Mouse (Mus musculus): Measurements from ENCODE around the gene Tenm4. TPM values are rescaled to one million over a fixed set of nuclear protein-coding genes. Genes with fewer than 3 reads are reported as not detected.

The Tenm4 gene
- polyA plus RNA-seq, 1 experiment from 2014 or later, result 31.3 TPM

DNA sequence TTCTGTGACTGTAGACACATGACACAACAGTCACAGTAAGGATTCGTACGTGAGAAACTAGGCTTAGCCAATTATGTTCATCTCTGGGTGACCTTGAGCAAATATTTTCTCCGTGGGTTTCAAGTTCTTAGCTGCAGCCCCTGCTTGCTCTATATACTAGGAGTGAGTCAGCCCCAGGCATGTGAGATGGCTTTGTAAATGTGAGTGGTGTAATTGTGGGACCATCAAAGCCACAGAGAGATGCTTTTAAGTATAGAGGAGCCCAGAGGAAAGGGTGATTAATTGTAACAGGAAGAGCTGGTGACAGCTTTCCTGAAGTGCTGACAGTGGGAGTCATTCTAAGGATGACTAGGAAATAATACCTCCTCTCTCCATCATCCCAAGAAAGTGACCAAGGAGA lies 662.0 kb downstream of the Tenm4 start:
- ATAC-seq (ENCODE audit: low read depth) (no peak), DNase-seq (ENCODE audit: low spot score) (peak; percentile 13)
- H3K4me1 ChIP-seq (ENCODE audit: control insufficient read depth, insufficient read depth, low read length), result peaks cover 18% of the 10 kb centered on the region; the same call in 1 of the 2 replicates
- no peak overlapping the region for H3K4me2 ChIP-seq (ENCODE audit: low read depth, low read length)
- H3K9me3 ChIP-seq (ENCODE audit: control insufficient read depth, low read length), result no peaks in the 10 kb centered on the region
- 54% methylated on average over 3 of the region's 3 CpGs for WGBS
- H3K9ac ChIP-seq (ENCODE audit: low read depth, low read length), result no peak overlapping the region
- H3K36me3 ChIP-seq (ENCODE audit: control insufficient read depth, insufficient read depth, low read length), result peaks cover 14% of the 10 kb centered on the region
- no peaks in the 10 kb centered on the region for H3K27me3 ChIP-seq (replicated peaks; ENCODE audit: control insufficient read depth, insufficient read depth, low read length)
- H3K4me3 ChIP-seq (ENCODE audit: low read depth, low read length), result no peak overlapping the region
- H3K27ac ChIP-seq (replicated peaks; ENCODE audit: low read depth, low read length), result no peak overlapping the region

DNA sequence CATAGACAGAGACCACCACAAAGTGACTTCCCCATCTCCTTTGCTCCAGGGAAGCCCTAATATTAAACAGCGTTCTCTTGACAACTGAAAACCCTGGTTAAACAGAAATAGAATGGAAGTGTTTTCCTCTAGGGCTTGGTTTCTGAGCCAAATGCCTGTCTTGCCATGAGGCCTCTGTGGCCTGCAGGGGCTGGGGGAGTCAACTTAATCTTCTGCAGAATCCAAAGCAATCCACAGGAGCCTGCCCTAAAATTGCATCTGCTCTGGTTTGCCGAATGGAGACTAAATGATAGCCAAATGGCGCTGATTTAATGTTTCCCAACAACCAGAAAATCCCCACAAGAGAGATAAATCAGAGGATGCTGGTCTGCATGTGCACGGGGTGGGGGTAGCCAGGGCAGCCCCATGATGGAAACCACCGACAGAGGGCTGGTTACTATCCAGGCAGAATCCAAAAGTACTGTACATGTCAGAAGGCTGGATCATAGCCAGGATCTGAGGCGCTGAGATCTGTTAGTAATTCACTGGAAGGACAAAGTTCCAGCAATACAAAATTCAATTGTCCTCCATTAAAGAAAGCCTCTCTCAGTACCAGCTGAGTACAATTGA lies 663.7 kb downstream of the Tenm4 start:
- H3K4me2 ChIP-seq (ENCODE audit: low read depth, low read length), result no peak overlapping the region
- peaks cover 18% of the 10 kb centered on the region; the same call in 1 of the 2 replicates for H3K4me1 ChIP-seq (ENCODE audit: control insufficient read depth, insufficient read depth, low read length)
- no peak overlapping the region for H3K9ac ChIP-seq (ENCODE audit: low read depth, low read length)
- peak overlapping the region; percentile 46 for H3K27ac ChIP-seq (replicated peaks; ENCODE audit: low read depth, low read length)
- no peaks in the 10 kb centered on the region for H3K27me3 ChIP-seq (replicated peaks; ENCODE audit: control insufficient read depth, insufficient read depth, low read length)
- DNase-seq (ENCODE audit: low spot score), result peak; percentile 94
- H3K9me3 ChIP-seq (ENCODE audit: control insufficient read depth, low read length), result no peaks in the 10 kb centered on the region
- H3K4me3 ChIP-seq (ENCODE audit: low read depth, low read length), result no peak overlapping the region
- peaks cover 25% of the 10 kb centered on the region for H3K36me3 ChIP-seq (ENCODE audit: control insufficient read depth, insufficient read depth, low read length)
- ATAC-seq (ENCODE audit: low read depth), result peak; percentile 82
- 25% methylated on average over 6 of the region's 6 CpGs for WGBS

DNA sequence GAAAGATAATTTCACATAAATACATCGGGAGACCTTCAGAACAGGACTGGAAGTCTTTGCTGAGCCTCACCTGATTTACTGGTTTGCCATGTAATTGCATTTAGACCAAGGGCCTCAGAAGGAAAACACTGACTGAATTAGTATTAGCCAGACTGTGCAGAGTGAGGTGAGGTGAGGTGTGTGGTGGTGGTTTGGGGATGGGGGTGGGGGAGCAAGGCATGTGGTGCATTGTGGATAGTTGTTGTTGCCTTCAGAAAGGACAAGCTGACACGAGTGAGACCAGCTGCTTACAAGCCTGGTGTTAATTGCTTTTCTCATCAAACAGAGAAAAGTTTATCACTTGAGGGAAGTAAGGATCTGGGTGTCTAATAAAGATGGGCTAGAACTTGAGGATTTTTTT lies 664.3 kb downstream of the Tenm4 start:
- peak overlapping the region; percentile 46; the same call in 1 of the 2 replicates for H3K27ac ChIP-seq (replicated peaks; ENCODE audit: low read depth, low read length)
- no peak overlapping the region for H3K4me3 ChIP-seq (ENCODE audit: low read depth, low read length)
- no peaks in the 10 kb centered on the region for H3K9me3 ChIP-seq (ENCODE audit: control insufficient read depth, low read length)
- H3K27me3 ChIP-seq (replicated peaks; ENCODE audit: control insufficient read depth, insufficient read depth, low read length), result no peaks in the 10 kb centered on the region
- H3K4me2 ChIP-seq (ENCODE audit: low read depth, low read length), result no peak overlapping the region
- peak; percentile 31 for ATAC-seq (ENCODE audit: low read depth)
- 24% methylated on average over 2 of the region's 2 CpGs for WGBS
- peaks cover 25% of the 10 kb centered on the region for H3K36me3 ChIP-seq (ENCODE audit: control insufficient read depth, insufficient read depth, low read length)
- peaks cover 18% of the 10 kb centered on the region; the same call in 1 of the 2 replicates for H3K4me1 ChIP-seq (ENCODE audit: control insufficient read depth, insufficient read depth, low read length)
- no peak overlapping the region for H3K9ac ChIP-seq (ENCODE audit: low read depth, low read length)
- no peak for DNase-seq (ENCODE audit: low spot score)

DNA sequence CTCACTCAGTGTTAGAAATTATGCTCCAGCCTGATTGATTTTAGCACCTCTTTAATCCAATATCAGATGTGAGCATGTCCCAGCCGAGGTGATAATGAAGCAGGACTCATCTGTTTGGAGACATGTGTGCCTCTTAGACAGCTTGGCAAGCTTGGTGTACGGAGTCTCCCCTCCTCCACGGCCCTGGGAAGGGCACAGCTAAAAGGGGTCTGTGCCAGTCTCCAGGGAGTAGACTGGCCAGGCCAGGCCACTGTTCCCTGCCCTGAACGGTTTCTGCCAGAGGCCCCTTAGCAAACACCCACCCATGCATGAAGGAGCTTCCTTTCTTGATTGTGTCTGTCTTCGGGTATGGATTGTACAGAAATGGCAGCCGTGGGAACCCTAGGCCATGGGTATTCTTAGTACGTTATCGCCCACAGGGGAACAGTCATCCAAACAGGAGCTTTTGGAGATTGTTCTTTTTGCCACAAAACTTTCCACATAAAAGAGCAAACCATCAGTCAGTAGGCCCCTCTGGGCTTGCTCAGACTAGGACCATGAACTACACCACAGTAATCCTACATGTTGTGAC lies 667.3 kb downstream of the Tenm4 start:
- no peaks in the 10 kb centered on the region for H3K27me3 ChIP-seq (replicated peaks; ENCODE audit: control insufficient read depth, insufficient read depth, low read length)
- 80% methylated on average over 8 of the region's 8 CpGs for WGBS
- H3K36me3 ChIP-seq (ENCODE audit: control insufficient read depth, insufficient read depth, low read length), result peaks cover 29% of the 10 kb centered on the region
- no peak overlapping the region for H3K4me3 ChIP-seq (ENCODE audit: low read depth, low read length)
- no peak overlapping the region for H3K4me2 ChIP-seq (ENCODE audit: low read depth, low read length)
- H3K4me1 ChIP-seq (ENCODE audit: control insufficient read depth, insufficient read depth, low read length), result peaks cover 5% of the 10 kb centered on the region; the same call in 1 of the 2 replicates
- H3K9me3 ChIP-seq (ENCODE audit: control insufficient read depth, low read length), result no peaks in the 10 kb centered on the region
- ATAC-seq (ENCODE audit: low read depth), result no peak
- H3K27ac ChIP-seq (replicated peaks; ENCODE audit: low read depth, low read length), result no peak overlapping the region
- H3K9ac ChIP-seq (ENCODE audit: low read depth, low read length), result no peak overlapping the region
- DNase-seq (ENCODE audit: low spot score), result no peak

DNA sequence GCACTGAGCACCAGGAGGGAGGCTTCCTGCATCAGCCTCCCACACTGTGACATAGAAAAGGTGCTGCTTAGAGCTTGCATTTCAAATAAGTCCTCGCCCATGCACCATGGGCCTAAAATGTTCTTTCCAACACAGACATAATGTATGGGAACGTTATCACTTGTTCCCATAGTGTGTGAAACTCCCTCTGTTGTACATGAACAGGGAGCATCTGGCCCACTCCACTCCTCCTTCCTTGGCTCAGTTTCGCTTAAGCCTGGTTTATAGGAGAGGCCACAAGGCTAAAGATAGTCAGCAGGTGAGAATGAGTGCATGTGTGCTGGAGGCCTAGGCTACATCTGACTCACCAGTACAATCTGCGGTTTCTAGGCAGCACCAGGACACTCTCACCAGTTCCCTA lies 667.9 kb downstream of the Tenm4 start:
- Histone ChIP-seq H3K36me3 (ENCODE audit: control insufficient read depth, insufficient read depth, low read length) (peaks cover 29% of the 10 kb centered on the region), H3K4me2 (ENCODE audit: low read depth, low read length) (no peak overlapping the region), H3K27me3 (replicated peaks; ENCODE audit: control insufficient read depth, insufficient read depth, low read length) (no peaks in the 10 kb centered on the region), H3K27ac (replicated peaks; ENCODE audit: low read depth, low read length) (no peak overlapping the region), H3K4me3 (ENCODE audit: low read depth, low read length) (no peak overlapping the region), H3K9ac (ENCODE audit: low read depth, low read length) (no peak overlapping the region), H3K4me1 (ENCODE audit: control insufficient read depth, insufficient read depth, low read length) (peaks cover 5% of the 10 kb centered on the region; the same call in 1 of the 2 replicates), H3K9me3 (ENCODE audit: control insufficient read depth, low read length) (no peaks in the 10 kb centered on the region)
- WGBS, result 91% methylated on average over 4 of the region's 4 CpGs
- ATAC-seq (ENCODE audit: low read depth), result no peak
- DNase-seq (ENCODE audit: low spot score), result no peak

DNA sequence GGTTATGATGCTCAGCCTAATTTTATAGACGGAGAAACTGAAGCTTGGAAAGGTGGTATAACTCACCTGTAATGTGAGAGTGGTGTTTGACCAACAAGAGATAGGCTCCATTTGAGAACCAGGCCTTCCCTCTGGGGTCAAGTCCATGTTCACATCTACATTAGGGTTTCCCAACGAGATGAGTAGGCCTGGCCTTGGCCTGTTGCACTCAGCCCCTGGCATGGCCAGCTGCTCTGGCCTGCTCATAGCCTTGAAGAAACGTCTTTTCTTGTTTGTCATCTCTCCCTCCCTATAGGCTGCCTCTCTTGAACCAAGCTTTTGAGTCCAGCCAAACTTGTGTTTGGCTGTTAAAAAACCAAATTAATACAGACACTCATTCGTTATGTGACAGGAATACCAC lies 668.5 kb downstream of the Tenm4 start:
- WGBS, result 88% methylated on average over 4 of the region's 4 CpGs

DNA sequence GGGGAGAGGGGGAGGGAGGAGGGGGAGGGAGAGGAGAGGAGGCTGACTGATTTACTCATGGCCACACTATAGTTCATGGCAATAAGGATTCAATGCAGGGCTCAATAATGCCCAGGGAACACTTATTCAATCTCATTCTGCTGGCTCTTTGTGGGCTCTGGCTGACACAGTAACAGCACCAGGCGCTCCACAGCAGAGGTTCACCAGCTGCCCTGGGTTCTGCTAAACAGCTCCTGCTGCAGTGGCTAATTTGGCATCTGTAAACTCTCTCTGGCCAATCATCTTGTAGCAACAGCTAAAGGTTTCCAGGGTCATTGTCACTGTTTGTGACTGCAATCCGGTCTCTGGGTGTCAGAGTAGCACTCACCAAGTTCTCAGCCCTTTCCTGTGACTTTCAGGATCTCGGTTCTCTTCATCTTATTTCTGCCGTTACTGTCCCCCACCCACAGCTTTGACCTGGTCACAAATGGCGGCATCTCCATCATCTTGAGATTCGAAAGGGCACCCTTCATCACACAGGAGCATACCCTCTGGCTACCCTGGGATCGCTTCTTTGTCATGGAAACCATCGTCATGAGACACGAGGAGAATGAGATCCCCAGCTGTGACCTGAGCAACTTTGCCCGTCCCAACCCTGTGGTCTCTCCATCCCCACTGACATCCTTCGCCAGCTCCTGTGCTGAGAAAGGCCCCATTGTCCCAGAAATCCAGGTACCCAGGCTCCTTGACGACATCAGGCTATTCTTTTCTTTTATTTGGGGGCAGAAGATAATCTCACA lies 671.6 kb downstream of the Tenm4 start:
- no peaks in the 10 kb centered on the region for H3K9me3 ChIP-seq (ENCODE audit: control insufficient read depth, low read length)
- no peak overlapping the region for H3K4me2 ChIP-seq (ENCODE audit: low read depth, low read length)
- H3K27me3 ChIP-seq (replicated peaks; ENCODE audit: control insufficient read depth, insufficient read depth, low read length), result no peaks in the 10 kb centered on the region
- peaks cover 29% of the 10 kb centered on the region for H3K36me3 ChIP-seq (ENCODE audit: control insufficient read depth, insufficient read depth, low read length)
- no peak overlapping the region for H3K27ac ChIP-seq (replicated peaks; ENCODE audit: low read depth, low read length)
- no peak for DNase-seq (ENCODE audit: low spot score)
- no peak overlapping the region for H3K4me3 ChIP-seq (ENCODE audit: low read depth, low read length)
- no peak overlapping the region for H3K9ac ChIP-seq (ENCODE audit: low read depth, low read length)
- no peaks in the 10 kb centered on the region for H3K4me1 ChIP-seq (ENCODE audit: control insufficient read depth, insufficient read depth, low read length)
- WGBS, result 63% methylated on average over 12 of the region's 12 CpGs
- no peak for ATAC-seq (ENCODE audit: low read depth)

More for the DNA sequence above, 668.5 kb downstream of the Tenm4 start:
- ATAC-seq (ENCODE audit: low read depth) (no peak), DNase-seq (ENCODE audit: low spot score) (no peak)
- no peak overlapping the region for H3K4me2 ChIP-seq (ENCODE audit: low read depth, low read length)
- no peak overlapping the region for H3K27ac ChIP-seq (replicated peaks; ENCODE audit: low read depth, low read length)
- H3K9ac ChIP-seq (ENCODE audit: low read depth, low read length), result no peak overlapping the region
- no peak overlapping the region for H3K4me3 ChIP-seq (ENCODE audit: low read depth, low read length)
- H3K4me1 ChIP-seq (ENCODE audit: control insufficient read depth, insufficient read depth, low read length), result peaks cover 5% of the 10 kb centered on the region; the same call in 1 of the 2 replicates
- no peaks in the 10 kb centered on the region for H3K9me3 ChIP-seq (ENCODE audit: control insufficient read depth, low read length)
- H3K27me3 ChIP-seq (replicated peaks; ENCODE audit: control insufficient read depth, insufficient read depth, low read length), result no peaks in the 10 kb centered on the region
- peaks cover 29% of the 10 kb centered on the region for H3K36me3 ChIP-seq (ENCODE audit: control insufficient read depth, insufficient read depth, low read length)

DNA sequence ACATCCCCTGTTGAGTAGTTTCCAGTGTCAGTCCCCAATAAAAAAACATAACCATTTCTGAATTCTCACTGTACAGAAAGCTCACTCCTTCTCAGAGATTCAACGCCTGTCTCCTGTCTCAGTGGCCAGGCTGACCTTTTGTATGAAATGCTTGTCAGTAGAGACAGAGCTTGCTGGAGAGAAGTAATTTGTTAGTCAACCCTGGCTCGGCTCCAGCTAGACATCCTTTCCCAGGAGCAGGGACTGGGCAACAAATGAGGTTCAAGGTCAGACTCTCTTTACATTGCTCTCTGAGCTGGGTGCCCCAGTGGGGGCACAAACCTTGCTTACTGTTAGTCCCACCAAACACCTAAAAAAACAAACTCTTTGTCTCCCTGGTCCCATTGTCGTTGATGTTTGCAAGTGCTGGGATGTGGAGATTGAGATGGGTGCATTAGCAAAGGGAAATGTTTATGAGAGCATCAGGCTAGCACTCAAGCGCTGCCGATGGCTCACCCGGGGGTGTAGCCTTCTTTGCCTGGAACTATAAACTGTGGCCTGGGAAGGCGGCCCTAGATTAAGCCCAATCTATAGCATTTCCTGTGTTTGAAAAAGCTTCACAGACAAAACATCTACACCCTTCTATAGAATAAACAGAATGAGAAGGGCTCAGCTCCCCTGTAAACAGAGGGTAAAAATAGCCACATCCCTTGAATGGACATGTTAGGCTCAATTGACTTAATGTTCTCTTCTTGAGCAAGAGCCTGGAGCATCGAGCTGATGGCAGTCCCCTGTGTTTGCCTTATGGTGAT lies 673.3 kb downstream of the Tenm4 start:
- H3K4me1 ChIP-seq (ENCODE audit: control insufficient read depth, insufficient read depth, low read length), result no peaks in the 10 kb centered on the region
- H3K36me3 ChIP-seq (ENCODE audit: control insufficient read depth, insufficient read depth, low read length), result peaks cover 20% of the 10 kb centered on the region
- no peaks in the 10 kb centered on the region for H3K9me3 ChIP-seq (ENCODE audit: control insufficient read depth, low read length)
- H3K4me3 ChIP-seq (ENCODE audit: low read depth, low read length), result no peak overlapping the region
- ATAC-seq (ENCODE audit: low read depth) (no peak), DNase-seq (ENCODE audit: low spot score) (no peak)
- H3K9ac ChIP-seq (ENCODE audit: low read depth, low read length), result no peak overlapping the region
- H3K27me3 ChIP-seq (replicated peaks; ENCODE audit: control insufficient read depth, insufficient read depth, low read length), result no peaks in the 10 kb centered on the region
- H3K4me2 ChIP-seq (ENCODE audit: low read depth, low read length), result no peak overlapping the region
- H3K27ac ChIP-seq (replicated peaks; ENCODE audit: low read depth, low read length), result no peak overlapping the region
- 76% methylated on average over 8 of the region's 8 CpGs for whole genome bisulfite sequencing
